Mouse (Mus musculus): ENCODE data around the gene Xirp2.

GRCm38 (mm10) chr2:67565480-67566331 lies 119.9 kb downstream of the Xirp2 start, which contains the start of gene B3galt1:
- no peak for TF ChIP-seq GATA1 (IDR thresholded peaks at IDR 0.05; ENCODE audit: borderline replicate concordance, low read length)
- TF ChIP-seq FLI1 (IDR thresholded peaks at IDR 0.05; ENCODE audit: low read length) = no peak
